Mouse (Mus musculus) kidney, adult 2 months (tissue): ENCODE measurements around the gene Tsks.

Experiments
- CTCF ChIP-seq: fragments of 200-500 bp; conservative IDR thresholded peaks from 2 replicates; pipeline ENCODE4 v1.5.1; 2011; ENCODE audit warnings: low read depth, mild to moderate bottlenecking, control low read depth, low read length, moderate library complexity, mixed read lengths; ENCODE audit not compliant: insufficient read depth, insufficient read length
- POLR2A ChIP-seq: fragments of 200-500 bp; IDR thresholded peaks from one replicate; pipeline ENCODE4 v1.6.1; 2011; ENCODE audit warnings: low read depth, low read length, control low read depth

DNA sequence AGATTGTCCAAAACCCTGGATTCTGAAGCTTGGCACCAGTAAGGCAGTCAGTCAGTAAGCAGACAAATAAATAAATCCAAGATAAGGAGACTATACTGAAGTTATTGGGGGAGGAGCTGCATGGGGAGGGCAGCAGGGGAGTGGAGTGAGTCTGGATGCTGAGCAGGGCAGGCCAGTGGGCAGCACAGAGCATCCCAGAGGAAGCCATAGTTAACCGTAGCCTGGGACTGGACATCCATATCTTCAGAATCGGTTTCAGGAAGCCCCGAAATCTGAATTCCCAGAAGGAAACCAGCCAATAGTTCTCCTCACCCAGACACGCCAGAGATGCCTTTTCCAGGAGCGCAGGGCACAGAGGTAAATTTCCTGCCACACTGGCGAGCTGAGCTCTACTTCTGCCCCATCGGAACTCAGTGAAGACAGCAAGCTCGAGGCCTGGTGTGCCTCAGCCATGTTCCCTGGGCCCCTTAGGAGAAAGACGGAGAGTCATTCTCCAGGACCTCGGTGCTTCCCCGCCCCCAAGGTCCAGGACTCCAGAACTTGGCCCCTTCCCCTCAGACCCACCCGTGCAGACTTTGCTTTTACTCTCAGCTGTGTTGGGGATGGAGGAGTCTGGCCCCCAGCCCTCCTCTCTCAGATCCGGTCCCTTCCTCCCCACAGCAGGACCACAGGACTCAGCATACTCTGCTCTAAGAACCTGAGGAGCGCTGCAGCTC is 30.6 kb downstream of the Tsks start:
- TF ChIP-seq POLR2A (no peak), CTCF (no peak)
